Mouse (Mus musculus) adrenal gland, adult 10 weeks (tissue): ENCODE measurements around the gene Gngt2. TPM values are rescaled to one million over a fixed set of nuclear protein-coding genes. Genes with fewer than 3 reads are reported as not detected.

Source experiments
- polyA plus RNA-seq: library from polyadenylated mRNA; stranded (reverse); fragments of 350-450 nt; fragmentation: Illumina TruSeq; extraction: RNeasy Lipid Tissue Mini Kit (QIAGEN cat#74804); gene quantifications from one replicate; pipeline ENCODE4 v1.2.3, GENCODE M21; 2014; ENCODE audit warnings: low read depth, low replicate concordance

Gene Gngt2
- polyA plus RNA-seq: 6.4 TPM

DNA sequence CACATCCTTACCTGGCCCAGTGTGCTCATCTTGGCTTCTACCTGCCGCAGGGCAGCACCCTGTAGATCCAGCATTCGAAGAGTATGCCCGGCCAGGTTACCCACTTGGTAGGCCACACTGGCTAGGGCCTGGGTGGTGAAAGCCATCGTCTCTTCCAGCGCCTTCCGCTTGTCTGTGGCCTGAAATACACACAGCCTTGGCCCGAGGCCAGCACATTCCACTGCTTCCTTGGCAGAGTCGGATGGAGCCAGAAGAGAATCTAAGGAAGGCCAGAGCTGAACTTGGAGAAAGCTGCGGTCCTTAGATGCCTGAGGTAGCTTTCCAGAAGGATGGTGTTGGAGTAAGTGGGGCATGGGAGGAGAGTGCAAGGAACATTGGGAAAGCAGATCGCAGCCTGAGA is at the start of gene Gngt2:
Gngt2 (plus strand) TSS at position 158 of the 400 bp plus-strand sequence.

GRCm38 (mm10) chr11:95824071-95824876 is 12.7 kb upstream of the Gngt2 start, which contains the start of gene Phospho1:
Gene Phospho1, plus strand, starts transcription at chr11:95824499.

DNA sequence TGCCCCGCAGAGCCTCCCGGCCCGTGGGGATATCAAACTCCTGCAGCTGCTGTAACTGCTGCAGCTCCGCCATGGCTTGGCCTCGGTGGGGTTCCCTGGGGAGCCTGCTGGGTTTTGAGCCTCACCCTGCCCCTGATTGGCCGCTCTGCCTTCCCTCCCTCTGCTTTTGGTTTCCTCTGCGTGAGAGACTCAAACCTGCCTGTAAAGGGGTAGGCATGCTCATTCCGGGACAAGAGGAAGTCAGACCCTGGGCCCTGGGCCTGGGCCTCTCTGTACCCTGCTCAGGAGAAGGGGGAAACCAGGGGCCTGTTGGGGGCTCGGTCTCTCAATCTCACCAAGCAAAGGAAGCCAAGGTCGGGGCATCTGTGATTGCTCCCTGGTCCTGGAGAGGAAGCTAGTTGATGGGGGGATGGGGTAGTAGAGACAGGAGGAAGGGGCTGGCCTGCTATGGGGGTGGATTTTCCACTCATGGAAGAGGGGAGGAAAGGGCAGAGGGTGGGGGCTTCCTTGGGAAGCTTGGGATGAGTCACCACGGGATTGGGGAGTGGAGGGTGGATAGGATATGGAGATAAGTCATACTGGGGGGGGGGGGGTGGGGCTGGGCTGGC is 5.2 kb downstream of the Gngt2 start, which contains the start of gene Abi3:
Abi3 (minus strand) TSS at position 403 of the 608 bp plus-strand sequence.

Other genes starting within 250 kb of the Gngt2 start
- 0.29 TPM for gene Ngfr, start 249.5 kb upstream of the Gngt2 start, polyA plus RNA-seq
- gene Phb, start 170.3 kb upstream of the Gngt2 start, polyA plus RNA-seq: 21.1 TPM
- 24.7 TPM for gene Zfp652, start 124.5 kb upstream of the Gngt2 start, polyA plus RNA-seq
- gene B130006D01Rik, start 113.6 kb upstream of the Gngt2 start, polyA plus RNA-seq: 0.23 TPM
- gene Phospho1, start 12.7 kb upstream of the Gngt2 start, polyA plus RNA-seq: 4.2 TPM
- gene Abi3, start 5.3 kb downstream of the Gngt2 start, polyA plus RNA-seq: 0.29 TPM
- gene B4galnt2, start 77.7 kb downstream of the Gngt2 start, polyA plus RNA-seq: not detected
- gene Igf2bp1, start 168.7 kb downstream of the Gngt2 start, polyA plus RNA-seq: not detected
- not detected for gene Gip, start 187.3 kb downstream of the Gngt2 start, polyA plus RNA-seq
- gene Snf8, start 197.7 kb downstream of the Gngt2 start, polyA plus RNA-seq: 15.6 TPM
- 27.2 TPM for gene Ube2z, start 228.2 kb downstream of the Gngt2 start, polyA plus RNA-seq
- 5.2 TPM for gene Atp5g1, start 238.5 kb downstream of the Gngt2 start, polyA plus RNA-seq